Mouse (Mus musculus): ENCODE results near the gene AC131692.1. TPM values are rescaled to one million over a fixed set of nuclear protein-coding genes. Genes with fewer than 3 reads are reported as not detected.

AC131692.1 gene
- total and polyA plus RNA-seq, 3 experiments, result not detected

- no peak overlapping the region for H3K4me3 ChIP-seq
- peaks cover 3% of the 10 kb centered on the region; the same call in 1 of the 2 replicates for H3K79me2 ChIP-seq (replicated peaks; ENCODE audit: control insufficient read depth, insufficient read depth, low read length)
- DNase-seq, result no peak
- peaks cover 5% of the 10 kb centered on the region for H3K4me1 ChIP-seq (ENCODE audit: control insufficient read depth, insufficient read depth, low read length)
- H3K36me3 ChIP-seq (ENCODE audit: control insufficient read depth, insufficient read depth, low read length), result no peaks in the 10 kb centered on the region
- intact Hi-C loops (cut with DNase I), result loop anchor here (10.0 kb wide), 1 partner anchor 76 kb away; the partner anchor contains the start of gene Snx15
- no peak overlapping the region for H3K9ac ChIP-seq (ENCODE audit: low read depth, low read length)
- no peak overlapping the region for H3K27ac ChIP-seq
- no peaks in the 10 kb centered on the region for H3K27me3 ChIP-seq (ENCODE audit: control insufficient read depth, insufficient read depth, low read length)
- no peak for TF ChIP-seq CTCF (IDR thresholded peaks at IDR 0.05)
- 74% methylated on average over 11 of the region's 11 CpGs for WGBS
These were observed 45.4 kb upstream of the AC131692.1 start for GRCm38 (mm10) chr19:6048681-6049410.

DNA sequence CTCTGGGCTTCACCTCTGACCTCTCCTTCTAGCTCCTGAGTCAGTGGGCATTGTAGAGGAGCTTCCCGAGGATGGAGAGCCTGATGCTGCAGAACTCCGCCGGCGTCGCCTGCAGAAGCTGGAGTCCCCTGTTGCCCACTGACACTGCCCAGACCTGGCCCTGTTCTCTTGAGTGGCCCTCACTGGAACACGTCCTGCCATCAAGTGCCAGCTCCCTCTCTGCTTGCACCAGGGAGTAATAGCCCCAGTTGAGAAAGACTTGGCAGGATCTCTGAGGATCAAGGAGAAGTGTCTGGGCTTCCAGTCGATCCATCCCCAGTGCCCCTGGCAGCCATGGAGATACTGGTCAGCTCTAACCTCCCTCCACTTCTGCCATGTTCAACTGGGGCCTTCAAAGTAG, 41.7 kb upstream of the AC131692.1 start:
- Histone ChIP-seq H3K9ac (ENCODE audit: low read depth, low read length) (no peak overlapping the region), H3K36me3 (ENCODE audit: control insufficient read depth, insufficient read depth, low read length) (no peaks in the 10 kb centered on the region; the same call in 1 of the 2 replicates), H3K4me3 (no peak overlapping the region), H3K4me1 (ENCODE audit: control insufficient read depth, insufficient read depth, low read length) (peaks cover 2% of the 10 kb centered on the region), H3K79me2 (replicated peaks; ENCODE audit: control insufficient read depth, insufficient read depth, low read length) (peaks cover 1% of the 10 kb centered on the region; the same call in 1 of the 2 replicates), H3K27me3 (ENCODE audit: control insufficient read depth, insufficient read depth, low read length) (no peaks in the 10 kb centered on the region), H3K27ac (no peak overlapping the region)
- 78% methylated on average over 7 of the region's 7 CpGs for WGBS
- intact Hi-C loops (cut with DNase I), result no loop called here
- TF ChIP-seq CTCF (IDR thresholded peaks at IDR 0.05) (no peak), EP300 (IDR thresholded peaks at IDR 0.05; ENCODE audit: insufficient read depth, low read depth, low read length) (no peak), POLR2A (IDR thresholded peaks at IDR 0.05; ENCODE audit: insufficient read depth, low read depth, low read length) (no peak)
- DNase-seq, result peak in 1 of 2 experiments; percentile 17

DNA sequence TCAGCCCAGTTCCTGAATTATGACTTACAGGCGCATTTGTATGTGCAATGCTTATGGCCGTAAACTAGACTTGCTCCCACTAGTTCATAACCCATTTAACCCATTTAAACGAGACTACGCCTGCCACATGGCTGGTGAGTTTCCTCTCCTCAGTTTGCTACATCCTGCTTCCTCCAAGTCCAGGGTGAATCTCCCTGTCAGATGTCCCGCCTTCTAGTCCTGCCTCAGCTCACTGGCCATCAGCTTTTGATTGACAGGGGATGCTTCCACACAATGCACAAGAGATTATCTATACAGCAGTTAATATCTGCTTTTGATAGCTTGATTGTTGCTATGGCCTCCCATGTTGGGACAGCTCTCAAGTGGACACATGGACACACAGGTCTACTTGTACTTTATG, 39.9 kb upstream of the AC131692.1 start:
- H3K79me2 ChIP-seq (replicated peaks; ENCODE audit: control insufficient read depth, insufficient read depth, low read length), result no peaks in the 10 kb centered on the region
- 65% methylated on average over 5 of the region's 5 CpGs for WGBS
- no peaks in the 10 kb centered on the region for H3K27me3 ChIP-seq (ENCODE audit: control insufficient read depth, insufficient read depth, low read length)
- peaks cover 3% of the 10 kb centered on the region for H3K4me1 ChIP-seq (ENCODE audit: control insufficient read depth, insufficient read depth, low read length)
- H3K4me3 ChIP-seq, result no peak overlapping the region
- H3K36me3 ChIP-seq (ENCODE audit: control insufficient read depth, insufficient read depth, low read length), result peaks cover 4% of the 10 kb centered on the region
- H3K27ac ChIP-seq, result no peak overlapping the region
- no peak for DNase-seq
- no peak overlapping the region for H3K9ac ChIP-seq (ENCODE audit: low read depth, low read length)
- TF ChIP-seq EP300 (IDR thresholded peaks at IDR 0.05; ENCODE audit: insufficient read depth, low read depth, low read length), result no peak
- no peak for TF ChIP-seq POLR2A (IDR thresholded peaks at IDR 0.05; ENCODE audit: insufficient read depth, low read depth, low read length)
- TF ChIP-seq CTCF (IDR thresholded peaks at IDR 0.05), result no peak
- intact Hi-C loops (cut with DNase I), result no loop called here

DNA sequence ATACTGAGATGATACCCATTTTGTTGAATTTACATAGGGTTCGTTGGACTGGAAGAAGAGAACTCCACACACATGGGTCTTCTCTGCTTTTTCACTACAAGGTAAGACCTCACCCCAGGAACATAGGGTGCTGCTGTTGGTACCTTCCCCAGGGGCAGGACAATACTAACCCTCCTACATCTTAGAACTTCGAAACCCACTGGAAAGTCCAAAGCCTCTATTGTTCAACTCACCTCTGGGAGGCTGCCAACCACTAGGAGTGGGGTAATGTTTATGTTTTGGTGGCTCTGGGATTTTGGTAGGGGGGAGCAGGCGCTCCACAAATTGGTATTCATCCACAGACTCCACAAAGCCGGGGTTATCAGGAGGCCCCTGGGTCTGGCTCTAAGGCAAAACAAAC, 37.5 kb upstream of the AC131692.1 start:
- Histone ChIP-seq H3K79me2 (replicated peaks; ENCODE audit: control insufficient read depth, insufficient read depth, low read length) (no peaks in the 10 kb centered on the region), H3K4me3 (peak overlapping the region; percentile 98), H3K27me3 (ENCODE audit: control insufficient read depth, insufficient read depth, low read length) (no peaks in the 10 kb centered on the region), H3K4me1 (ENCODE audit: control insufficient read depth, insufficient read depth, low read length) (peaks cover 3% of the 10 kb centered on the region), H3K36me3 (ENCODE audit: control insufficient read depth, insufficient read depth, low read length) (peaks cover 4% of the 10 kb centered on the region), H3K27ac (no peak overlapping the region), H3K9ac (ENCODE audit: low read depth, low read length) (no peak overlapping the region)
- intact Hi-C loops (cut with DNase I), result no loop called here
- no peak for DNase-seq
- TF ChIP-seq POLR2A (IDR thresholded peaks at IDR 0.05; ENCODE audit: insufficient read depth, low read depth, low read length) (no peak), EP300 (IDR thresholded peaks at IDR 0.05; ENCODE audit: insufficient read depth, low read depth, low read length) (no peak), CTCF (IDR thresholded peaks at IDR 0.05) (no peak)
- 42% methylated on average over 4 of the region's 4 CpGs for WGBS

DNA sequence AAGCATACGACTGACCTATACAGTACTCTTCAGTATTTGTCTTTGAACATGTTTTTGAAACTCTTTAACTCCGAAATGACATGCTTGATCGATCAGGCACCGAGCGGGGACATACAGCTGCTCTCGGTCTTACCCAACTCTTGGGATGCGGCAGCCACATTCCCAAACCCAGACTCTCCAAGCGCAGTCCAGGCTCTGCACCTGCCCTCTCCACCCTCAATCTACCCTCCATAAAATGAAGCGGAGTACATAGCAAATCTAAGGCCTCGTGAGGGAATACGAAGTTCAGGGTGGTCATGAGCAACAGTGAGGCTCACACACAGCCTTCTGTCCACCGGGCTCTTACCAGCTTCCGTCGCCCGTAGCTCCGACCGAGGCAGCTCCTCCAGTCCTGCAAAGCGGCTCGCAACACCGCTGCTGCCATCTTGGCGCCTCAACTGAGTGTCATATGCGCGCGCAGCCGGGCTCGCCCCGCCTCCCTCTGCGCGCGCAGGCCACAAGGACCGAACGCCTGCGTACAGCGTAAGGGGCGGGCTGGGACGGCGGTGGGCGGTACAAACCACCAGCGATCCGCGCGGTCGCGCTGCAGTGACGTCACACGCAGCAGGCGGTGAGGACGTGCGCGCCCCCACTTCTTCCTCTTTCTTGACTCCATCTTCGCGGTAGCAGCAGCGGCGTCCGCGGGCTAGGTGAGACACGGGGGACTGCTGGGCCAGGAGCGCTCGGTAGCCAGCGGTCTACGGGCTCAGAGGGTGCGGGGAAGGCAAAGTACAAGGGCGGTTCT, 36.7 kb upstream of the AC131692.1 start, which contains the start of the genes Mrpl49 and Fau:
Gene Mrpl49 (minus strand): TSS at position 473 of the 784 bp plus-strand sequence.
Gene Fau (plus strand): TSS at position 532 of the 784 bp plus-strand sequence.
- under 1% methylated on average over 63 of the region's 63 CpGs for WGBS
- Histone ChIP-seq H3K79me2 (replicated peaks; ENCODE audit: control insufficient read depth, insufficient read depth, low read length) (no peaks in the 10 kb centered on the region), H3K36me3 (ENCODE audit: control insufficient read depth, insufficient read depth, low read length) (peaks cover 4% of the 10 kb centered on the region), H3K4me1 (ENCODE audit: control insufficient read depth, insufficient read depth, low read length) (peaks cover 8% of the 10 kb centered on the region), H3K27me3 (ENCODE audit: control insufficient read depth, insufficient read depth, low read length) (no peaks in the 10 kb centered on the region), H3K9ac (ENCODE audit: low read depth, low read length) (peak within 1 kb of the TSS; percentile 88), H3K27ac (peak within 1 kb of the TSS; percentile 74), H3K4me3 (peak within 1 kb of the TSS; percentile 98)
- peak; percentile 99 for DNase-seq
- intact Hi-C loops (cut with DNase I), result loop anchor here (1.0 kb wide), 1 partner anchor 27 kb away; the partner anchor contains the start of genes Cdca5 and Zfpl1
- TF ChIP-seq EP300 (IDR thresholded peaks at IDR 0.05; ENCODE audit: insufficient read depth, low read depth, low read length) (peak; percentile 19; the same call in 1 of the 2 replicates), POLR2A (IDR thresholded peaks at IDR 0.05; ENCODE audit: insufficient read depth, low read depth, low read length) (peak; percentile 97), CTCF (IDR thresholded peaks at IDR 0.05) (no peak)

Data from heart, adult 2 months (tissue).